Mouse (Mus musculus) c-Kit-negative CD71-positive TER-119-positive erythroid progenitor cells, embryonic 14.5 days (primary cell): ENCODE results near the gene Fam104a.

Source experiments
- DNase-seq: peaks from one replicate; pipeline ENCODE4 v3.0.0-alpha.2; 2013; ENCODE audit warnings: low read depth, low spot score

Gene Fam104a

GRCm38 (mm10) chr11:113703758-113704157 is 19.8 kb upstream of the Fam104a start:
- peak; percentile 53 for DNase-seq

GRCm38 (mm10) chr11:113699643-113700042 is 15.7 kb upstream of the Fam104a start:
- DNase-seq: no peak

GRCm38 (mm10) chr11:113698013-113698545 is 14.1 kb upstream of the Fam104a start:
- no peak for DNase-seq

- no peak for DNase-seq
Observed at GRCm38 (mm10) chr11:113697571-113697970, 13.6 kb upstream of the Fam104a start.

GRCm38 (mm10) chr11:113691851-113692250 is 7.9 kb upstream of the Fam104a start:
- DNase-seq: no peak

GRCm38 (mm10) chr11:113691318-113691717 is 7.4 kb upstream of the Fam104a start:
- no peak for DNase-seq

- no peak for DNase-seq
Observed at GRCm38 (mm10) chr11:113690506-113690905, 6.6 kb upstream of the Fam104a start.

GRCm38 (mm10) chr11:113687031-113687430 is 3.1 kb upstream of the Fam104a start:
- no peak for DNase-seq

- no peak for DNase-seq
Observed at GRCm38 (mm10) chr11:113684707-113685426, 912 bp upstream of the Fam104a start.

GRCm38 (mm10) chr11:113683627-113683956 is 363 bp downstream of the Fam104a start:
- peak; percentile 24 for DNase-seq

- DNase-seq: peak; percentile 50
Observed at GRCm38 (mm10) chr11:113682897-113683626, 893 bp downstream of the Fam104a start.

GRCm38 (mm10) chr11:113681979-113682378 is 2.0 kb downstream of the Fam104a start:
- peak; percentile 33 for DNase-seq

- DNase-seq: peak; percentile 84
Observed at GRCm38 (mm10) chr11:113680954-113681353, 3.0 kb downstream of the Fam104a start.

GRCm38 (mm10) chr11:113678373-113678772 is 5.6 kb downstream of the Fam104a start:
- no peak for DNase-seq

- DNase-seq: no peak
Observed at GRCm38 (mm10) chr11:113677378-113677777, 6.6 kb downstream of the Fam104a start.

- no peak for DNase-seq
Observed at GRCm38 (mm10) chr11:113676847-113677246, 7.1 kb downstream of the Fam104a start.

GRCm38 (mm10) chr11:113674595-113674994 is 9.4 kb downstream of the Fam104a start:
- no peak for DNase-seq

GRCm38 (mm10) chr11:113673614-113674013 is 10.3 kb downstream of the Fam104a start:
- no peak for DNase-seq

- no peak for DNase-seq
Observed at GRCm38 (mm10) chr11:113669711-113670110, 14.2 kb downstream of the Fam104a start.

- DNase-seq: no peak
Observed at GRCm38 (mm10) chr11:113668857-113669256, 15.1 kb downstream of the Fam104a start.

GRCm38 (mm10) chr11:113667704-113668103 is 16.3 kb downstream of the Fam104a start:
- no peak for DNase-seq

GRCm38 (mm10) chr11:113667122-113667521 is 16.8 kb downstream of the Fam104a start:
- DNase-seq: no peak

GRCm38 (mm10) chr11:113666648-113667047 is 17.3 kb downstream of the Fam104a start:
- no peak for DNase-seq
